Mouse (Mus musculus): ENCODE data around the gene Gpc6.

Gpc6 gene

DNA sequence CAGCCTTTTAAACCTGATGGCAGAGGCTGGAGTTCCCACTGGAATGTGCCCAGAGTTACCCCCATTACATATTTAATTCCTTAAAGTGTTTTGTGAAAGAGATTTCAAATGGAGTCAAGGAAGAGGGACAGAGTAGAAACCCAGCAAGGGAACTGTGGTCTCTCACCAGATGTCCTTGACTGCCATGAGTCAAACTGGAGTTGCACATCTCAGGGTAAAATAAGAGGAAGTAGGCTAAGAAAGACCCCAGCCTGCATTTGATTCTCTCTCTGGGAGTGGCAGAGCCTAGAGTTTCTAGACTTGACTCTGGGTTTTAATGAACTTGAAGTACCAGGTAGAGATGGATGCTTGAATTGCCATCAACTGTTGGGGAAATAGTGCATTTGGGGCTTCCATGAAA is 946.2 kb downstream of the Gpc6 start:
- DNase-seq (ENCODE audit: low read depth), result no peak

DNA sequence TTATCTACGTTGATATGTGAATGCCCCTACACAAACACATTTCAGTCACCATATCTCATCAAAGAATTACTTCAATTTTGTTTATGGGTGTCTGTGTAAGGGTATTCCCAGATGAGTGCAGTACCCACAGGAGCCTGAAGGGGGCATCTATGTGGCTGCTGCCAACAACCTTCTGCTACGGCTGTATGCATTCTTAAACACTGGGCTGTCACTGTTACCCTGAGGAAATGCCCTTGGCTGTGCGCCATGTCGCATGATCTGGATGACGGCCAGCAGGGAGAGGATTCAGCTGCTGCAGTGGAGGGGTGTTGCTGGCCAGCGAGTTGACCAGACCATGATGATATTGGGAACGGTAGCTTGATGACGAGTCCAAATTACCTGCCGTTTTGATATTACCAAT is 954.2 kb downstream of the Gpc6 start:
- DNase-seq (ENCODE audit: low read depth), result no peak

DNA sequence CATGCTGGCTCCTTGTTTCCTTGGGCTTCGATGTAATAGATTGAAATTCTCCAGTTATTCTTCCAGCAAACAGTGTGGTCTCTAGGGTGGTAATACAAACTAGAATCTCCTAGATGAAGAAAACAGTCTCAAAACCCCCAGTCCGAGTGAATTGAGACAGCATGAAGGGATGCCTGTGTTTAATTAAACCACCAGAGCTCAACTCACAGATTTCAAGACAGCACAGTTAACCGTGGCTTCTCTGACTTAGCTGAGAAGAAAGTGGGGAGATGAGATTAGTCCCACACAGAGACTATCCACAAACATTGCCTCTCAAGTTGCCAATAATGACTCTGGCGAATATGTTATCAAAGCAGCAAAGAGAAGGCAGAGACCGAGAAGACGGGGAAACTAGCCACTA is 956.0 kb downstream of the Gpc6 start:
- no peak for DNase-seq (ENCODE audit: low read depth)

DNA sequence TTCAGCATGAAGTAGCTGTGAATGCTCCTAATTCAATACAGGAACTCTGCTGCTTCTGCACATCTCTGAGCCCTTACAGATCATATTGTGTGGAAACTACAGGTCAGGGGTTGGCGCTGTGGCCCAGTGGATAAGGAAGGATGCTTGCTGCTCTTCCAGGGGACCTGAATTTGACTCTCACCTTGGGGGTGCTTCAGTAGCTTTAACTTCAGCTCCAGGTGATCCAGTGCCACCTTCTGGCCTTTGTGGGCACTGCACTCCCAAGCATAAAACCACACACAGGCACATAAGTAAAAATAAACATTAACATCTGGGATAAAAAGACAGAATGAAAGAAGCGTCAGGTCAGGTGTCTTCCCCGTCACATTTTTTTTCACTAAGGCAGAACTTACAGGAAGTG is 957.1 kb downstream of the Gpc6 start:
- peak; percentile 21 for DNase-seq (ENCODE audit: low read depth)

DNA sequence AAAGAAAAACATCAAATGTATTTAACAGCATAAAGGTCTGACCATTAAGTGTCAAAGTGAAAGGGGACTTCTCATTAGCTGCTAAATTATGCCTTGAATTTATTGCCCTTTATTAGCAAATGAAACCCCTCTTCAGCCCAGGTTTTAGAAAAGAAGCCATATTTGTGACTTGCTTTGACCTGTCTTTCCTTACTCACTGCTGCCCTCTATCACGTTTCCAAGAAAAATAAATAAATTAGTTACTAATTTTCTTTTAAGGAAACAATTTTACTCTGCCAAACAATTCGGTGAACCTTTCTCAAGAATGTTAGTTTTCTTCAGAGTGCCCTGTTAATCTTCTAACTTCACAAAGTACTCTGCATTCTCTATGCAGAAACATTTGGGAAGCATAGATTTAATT is 964.5 kb downstream of the Gpc6 start:
- DNase-seq (ENCODE audit: low read depth), result no peak

DNA sequence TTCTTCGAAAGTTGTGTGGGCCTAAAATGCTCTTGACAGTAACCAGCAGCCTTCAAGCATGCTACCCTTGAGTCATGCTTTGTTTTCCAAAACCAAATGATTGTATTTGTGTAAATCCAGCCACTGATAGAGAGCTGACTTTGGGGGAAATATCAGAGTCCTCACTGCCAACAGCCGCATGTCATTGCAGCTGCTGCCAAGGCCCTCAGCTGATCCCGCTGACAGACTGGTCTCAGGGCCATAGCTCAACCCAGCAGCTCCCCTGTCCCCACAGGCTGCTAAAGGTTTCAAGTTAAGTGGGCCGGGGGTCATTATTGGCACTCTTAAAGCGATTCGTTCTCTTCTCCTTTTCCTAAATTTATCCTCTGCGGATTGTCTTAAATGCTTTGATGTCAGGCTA is 966.3 kb downstream of the Gpc6 start:
- DNase-seq (ENCODE audit: low read depth), result no peak

DNA sequence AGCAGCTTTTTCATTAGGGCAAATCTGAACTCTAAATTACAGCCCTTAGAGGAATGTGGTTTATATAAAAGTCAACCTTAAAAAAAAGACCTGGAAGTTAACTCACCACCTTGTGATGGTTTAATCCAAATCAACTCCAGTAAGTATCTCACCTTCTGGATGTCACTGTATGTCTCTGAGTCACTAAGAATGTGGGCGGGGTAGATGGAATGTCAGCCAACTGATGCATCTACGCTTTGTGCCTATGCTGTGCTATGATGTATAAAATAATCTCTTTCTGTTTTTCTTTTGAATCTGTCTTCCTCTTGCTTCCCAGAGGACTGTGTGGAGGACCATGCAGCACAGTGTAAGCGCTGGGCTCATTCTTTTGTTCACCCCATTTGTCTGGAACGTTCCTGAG is 966.9 kb downstream of the Gpc6 start:
- no peak for DNase-seq (ENCODE audit: low read depth)

DNA sequence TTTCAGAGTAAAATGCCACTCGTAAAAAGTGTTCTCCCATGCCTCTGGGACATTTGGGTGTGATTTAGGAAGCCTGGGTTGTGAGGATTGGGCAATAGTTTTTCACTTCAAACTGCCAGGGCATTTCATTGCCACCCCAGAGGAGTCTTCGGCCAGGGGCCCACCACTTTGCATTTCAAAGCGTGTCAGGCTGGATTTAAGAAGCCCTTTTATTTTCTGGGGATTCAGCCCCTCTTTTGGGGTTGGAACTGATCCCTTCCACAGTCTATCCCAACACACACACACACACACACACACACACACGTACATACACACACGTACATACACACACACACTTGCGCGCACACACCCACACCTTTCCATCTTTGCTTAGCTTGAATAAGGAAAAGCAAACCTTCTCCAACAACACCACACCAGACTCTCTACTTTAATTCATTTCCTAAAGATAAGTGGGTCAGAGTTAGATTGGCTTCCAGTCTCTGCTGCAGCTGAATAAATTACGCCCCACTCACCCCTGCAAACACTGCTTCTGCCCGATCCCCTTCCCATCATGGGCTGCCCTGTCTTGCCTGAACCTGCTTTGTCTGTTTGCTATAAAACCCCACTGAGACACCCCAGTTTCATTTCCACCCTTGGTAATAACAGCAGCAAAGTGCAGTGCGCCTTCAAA is 969.9 kb downstream of the Gpc6 start:
- no peak for DNase-seq (ENCODE audit: low read depth)

DNA sequence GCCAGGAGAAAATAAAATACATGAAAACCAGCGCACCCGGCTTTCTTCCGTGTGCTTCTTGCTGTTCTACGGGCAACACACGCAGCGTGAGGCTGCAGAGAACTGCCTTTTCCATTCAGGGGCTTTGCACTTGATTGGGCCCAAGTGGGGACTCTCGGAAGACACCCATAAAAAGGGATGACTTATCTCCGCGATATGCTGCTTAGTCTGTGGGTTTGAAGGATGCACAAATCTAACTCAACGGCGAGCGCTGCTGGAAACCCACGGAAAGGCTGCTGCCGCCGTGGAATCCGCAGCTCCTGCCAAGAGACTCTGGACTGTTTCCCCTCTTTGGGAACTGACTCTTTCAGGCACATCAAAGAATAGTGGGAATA is 970.4 kb downstream of the Gpc6 start:
- peak; percentile 26 for DNase-seq (ENCODE audit: low read depth)

DNA sequence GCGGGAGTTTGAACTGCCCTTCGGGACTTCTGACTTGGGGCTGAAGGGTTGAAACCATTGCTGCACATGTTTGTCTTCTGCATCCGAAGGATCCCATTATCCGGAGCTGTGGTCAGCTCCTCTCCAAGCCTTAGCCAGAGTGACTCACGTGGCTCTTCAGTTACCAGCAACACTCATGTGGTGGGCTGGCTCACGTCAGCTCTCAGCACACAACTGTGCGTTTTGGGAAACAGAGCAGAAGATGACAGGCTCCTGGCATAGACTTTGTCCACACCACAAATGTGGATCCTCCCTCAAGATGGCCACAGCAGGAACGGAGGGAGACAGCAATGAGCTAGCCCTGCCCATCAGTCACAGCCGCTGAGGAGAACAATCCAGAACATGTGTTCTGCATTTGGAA is 979.2 kb downstream of the Gpc6 start:
- DNase-seq (ENCODE audit: low read depth), result peak; percentile 44

DNA sequence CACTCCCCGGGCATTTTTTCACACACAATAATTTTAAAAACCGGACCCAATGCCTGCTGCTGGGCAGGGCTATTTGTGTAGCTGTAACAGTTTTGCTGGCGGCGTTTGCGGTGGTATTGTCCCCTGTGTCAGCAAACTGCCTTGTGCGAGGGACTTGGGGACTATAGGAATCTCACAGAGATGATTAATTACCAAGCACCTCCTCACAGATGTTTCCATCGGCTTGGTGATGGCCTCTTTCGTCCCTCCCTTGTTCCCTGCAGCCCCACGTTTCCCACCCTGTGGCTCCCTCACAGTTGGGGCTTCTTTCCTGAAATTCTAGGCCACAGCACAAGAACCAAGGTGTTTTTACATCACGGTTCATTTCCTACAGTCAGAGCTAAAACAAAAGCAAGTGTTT is 980.6 kb downstream of the Gpc6 start:
- DNase-seq (ENCODE audit: low read depth), result no peak

DNA sequence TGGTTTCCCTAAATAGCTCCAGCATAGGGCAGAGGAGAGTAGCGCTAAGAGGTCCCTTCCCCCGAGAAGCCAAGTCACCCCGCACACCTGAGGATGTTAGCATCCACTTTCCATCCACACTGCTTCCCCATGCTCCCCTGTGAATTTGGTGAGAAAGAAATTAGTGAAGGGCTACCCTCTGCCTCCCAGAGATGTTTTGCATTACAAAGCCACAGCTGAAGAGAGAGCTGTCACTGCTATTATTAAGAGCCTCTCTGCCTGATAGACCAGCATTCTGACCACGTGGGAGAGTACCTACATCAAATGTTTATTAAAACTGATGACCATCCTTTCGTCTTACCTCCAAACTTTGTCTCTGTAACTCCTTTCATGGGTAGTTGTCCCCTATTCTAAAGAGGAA is 981.2 kb downstream of the Gpc6 start:
- DNase-seq (ENCODE audit: low read depth), result no peak

DNA sequence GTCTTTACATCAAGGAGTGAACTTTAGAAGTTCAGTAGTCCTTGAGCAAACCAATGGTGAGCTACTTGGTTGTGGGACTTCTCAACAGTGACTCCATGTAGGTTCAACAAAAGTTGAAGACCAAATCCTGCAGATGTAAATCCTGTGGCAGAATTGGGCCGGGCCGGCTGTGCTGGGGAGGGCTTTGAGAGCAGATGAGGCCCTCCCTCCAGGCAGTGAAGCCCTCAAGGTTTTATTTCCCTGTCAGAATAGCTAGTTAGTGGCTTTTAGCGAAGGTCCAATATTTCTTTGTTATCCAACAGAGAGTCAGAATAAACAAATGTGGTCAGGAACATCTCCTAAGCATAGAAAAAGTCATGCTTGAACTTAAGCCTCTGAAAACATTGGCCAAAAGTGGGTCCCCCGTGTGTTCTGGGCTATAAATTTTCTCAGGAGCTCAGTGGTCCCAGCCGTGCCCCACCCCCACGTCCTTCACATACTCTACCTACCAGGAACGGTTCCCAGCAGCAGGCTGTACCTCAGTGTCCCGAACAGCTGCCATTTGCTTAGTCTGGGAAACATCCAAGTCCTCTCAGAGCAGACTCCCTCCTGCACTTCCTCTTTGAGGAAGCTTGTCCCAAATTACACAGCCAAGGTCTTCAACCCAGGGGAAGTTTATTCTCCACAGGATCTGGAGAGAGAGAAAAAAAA is 983.3 kb downstream of the Gpc6 start:
- no peak for DNase-seq (ENCODE audit: low read depth)

DNA sequence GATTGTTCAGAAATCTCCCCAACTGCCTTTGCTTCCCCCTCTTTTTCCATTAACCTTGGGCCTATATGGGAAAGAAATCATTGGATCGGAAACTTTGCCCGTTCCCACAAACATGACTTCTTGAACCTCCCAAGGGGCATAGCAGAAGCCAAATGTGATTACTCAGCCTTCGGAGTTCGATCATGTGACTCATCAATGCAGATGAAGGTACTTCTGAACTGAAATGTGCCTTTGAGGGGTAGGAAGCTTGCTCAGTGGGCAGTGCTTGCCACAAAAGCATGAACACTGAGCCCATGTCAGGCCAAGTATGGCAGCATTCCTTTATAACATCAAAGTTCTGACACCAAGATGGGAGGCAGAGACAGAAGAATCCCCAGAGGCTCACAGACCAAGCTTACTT is 983.9 kb downstream of the Gpc6 start:
- peak; percentile 60 for DNase-seq (ENCODE audit: low read depth)

DNA sequence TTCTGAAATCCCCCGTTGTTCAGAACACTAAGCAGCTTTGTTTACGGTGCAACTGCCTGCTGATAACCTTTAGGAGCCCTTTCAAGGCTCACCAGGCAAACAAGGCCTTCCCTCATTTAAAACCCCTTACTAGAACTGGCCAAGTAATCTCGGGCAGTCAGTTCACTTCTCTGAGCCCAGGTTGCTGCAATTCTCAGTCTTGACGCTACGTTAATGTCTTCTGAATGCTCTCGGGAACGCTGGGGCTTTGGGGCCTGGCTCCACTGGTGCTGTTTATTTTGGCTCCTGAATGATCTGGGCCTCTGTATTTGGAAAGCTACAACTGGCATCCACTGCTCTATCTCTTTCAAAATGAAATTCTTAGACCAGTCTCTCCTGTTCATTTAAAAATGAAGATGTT is 985.2 kb downstream of the Gpc6 start:
- no peak for DNase-seq (ENCODE audit: low read depth)

DNA sequence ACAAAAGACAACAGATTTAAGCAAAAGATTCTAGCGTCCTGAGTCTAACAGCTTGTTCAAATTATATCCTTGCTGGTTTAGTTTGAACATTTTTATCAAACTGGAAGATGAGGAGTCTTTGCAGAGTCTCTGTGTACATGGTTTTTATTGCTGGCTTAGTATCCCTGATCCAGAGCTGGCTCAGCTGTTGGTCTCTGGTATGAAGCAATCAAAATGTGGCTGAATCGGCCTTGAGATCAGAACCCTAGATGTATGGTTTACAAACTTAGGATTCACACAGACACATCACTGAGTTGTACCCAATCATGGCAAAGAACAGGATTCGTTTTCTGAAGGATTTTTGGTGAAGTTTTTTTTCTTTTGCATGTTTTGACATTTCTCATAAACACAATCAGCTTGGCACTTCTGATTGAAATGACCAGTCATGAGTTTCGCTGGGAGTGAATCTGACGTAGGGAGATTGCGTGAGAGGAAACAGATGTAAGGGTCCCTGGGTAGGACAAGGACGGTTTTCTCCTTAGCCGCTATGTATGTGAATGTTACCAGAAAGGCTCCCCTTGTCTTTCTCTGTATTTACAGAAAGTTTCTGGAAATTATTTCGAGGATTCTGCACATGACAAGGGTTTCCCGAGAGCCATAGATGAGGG is 987.6 kb downstream of the Gpc6 start:
- no peak for DNase-seq (ENCODE audit: low read depth)

DNA sequence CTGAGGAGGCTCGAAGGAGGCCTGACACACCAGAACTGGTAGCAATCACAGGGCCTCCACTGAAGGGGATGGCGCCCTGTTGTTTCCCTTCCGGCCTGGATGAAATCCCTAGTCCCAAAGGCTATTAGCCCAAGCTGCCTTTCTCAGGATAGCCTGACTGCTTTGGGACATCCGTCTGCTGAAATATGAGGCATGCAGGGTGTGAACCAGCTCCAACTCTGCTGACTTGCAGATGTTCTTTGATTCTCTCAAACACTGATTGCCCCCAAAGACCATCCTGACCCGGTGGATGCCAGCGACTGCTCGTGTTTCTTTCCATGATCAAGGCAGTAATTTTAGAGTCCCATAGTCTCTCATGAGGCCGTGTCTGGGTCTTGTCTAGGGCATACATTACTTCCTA is 991.5 kb downstream of the Gpc6 start:
- DNase-seq (ENCODE audit: low read depth), result no peak

DNA sequence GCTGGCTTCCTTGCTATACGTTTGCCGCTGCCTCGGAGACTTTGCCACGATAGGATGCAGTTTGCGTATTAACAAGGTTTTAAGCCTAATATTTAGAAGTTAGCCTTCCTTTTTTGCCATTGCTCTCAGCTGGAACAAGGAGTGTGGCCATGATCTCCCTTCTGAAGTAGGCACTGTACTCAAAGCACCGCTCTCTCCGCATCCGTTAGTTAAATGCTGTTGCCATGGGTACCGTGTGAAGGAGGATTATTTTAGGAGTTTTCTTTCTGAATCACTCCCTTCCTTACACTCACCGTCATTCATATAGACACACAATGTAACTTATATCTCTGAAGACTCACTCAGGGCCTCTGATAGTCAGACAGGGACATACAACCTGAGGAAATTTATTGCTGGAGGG is 993.6 kb downstream of the Gpc6 start:
- DNase-seq (ENCODE audit: low read depth), result no peak

DNA sequence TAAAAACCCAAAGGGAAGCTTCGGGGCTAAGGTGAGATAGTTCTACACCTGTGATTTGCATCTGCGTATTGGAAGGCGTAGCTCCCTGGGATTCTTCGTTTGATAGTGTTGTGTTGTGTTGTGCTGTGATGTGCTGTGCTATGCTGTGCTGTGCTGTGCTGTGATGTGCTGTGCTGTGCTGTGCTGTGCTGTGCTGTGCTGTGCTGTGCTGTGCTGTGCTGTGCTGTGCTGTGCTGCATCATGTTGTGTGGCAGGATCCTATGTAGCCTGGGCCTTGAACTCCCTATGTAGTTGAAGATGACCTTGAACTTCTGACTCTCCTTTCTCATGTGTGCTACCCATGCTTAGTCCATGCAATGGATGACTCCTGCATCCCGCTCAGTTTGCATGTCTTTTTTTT is 994.5 kb downstream of the Gpc6 start:
- DNase-seq (ENCODE audit: low read depth), result no peak

DNA sequence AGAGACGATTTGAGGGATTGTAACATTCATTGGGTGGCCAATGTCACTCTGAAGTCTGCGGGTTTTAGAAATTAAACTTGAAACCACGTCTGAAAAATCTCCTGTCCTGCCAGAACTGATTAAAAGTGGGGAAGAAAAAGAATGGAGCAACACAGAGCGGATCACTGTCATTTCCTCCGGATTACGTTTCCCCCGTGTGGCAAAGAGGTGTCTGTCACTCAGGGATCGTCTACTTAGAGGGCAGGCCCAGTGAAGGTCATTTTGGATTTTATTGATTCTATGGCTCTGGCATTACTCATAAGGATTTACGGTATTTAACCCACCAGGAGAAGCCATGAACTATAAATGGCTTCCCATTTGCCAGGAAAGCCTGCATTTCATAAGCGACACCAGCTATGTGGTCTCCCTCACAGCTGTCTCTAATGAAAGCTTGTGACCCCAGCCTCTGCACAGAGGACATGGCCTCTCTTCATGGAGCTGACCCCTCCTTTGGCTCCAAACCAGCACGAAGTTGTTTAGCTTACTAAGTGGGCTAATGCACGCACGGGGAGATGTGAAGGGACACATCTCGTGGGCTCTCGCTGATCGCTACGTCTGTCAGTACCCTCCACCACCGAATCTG is 996.4 kb downstream of the Gpc6 start:
- no peak for DNase-seq (ENCODE audit: low read depth)

DNA sequence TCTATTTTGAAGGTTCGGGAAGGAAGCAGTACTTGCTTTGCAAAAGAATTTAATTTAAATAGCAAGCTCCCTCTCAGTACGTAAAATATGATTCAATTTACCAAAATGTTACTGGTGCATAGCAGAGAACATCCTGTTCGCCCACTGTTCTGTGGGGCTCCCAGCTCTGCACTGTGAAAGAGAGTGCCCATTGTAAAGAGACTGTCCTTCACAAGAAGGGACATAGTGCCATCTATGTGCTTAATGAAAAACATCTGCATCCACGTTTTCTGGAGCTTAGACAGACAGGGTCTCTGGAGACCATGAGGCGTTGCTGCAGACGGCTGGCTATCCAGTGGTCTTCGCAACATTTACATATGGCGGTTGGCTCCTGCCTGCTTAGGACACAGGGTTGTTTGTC is 998.6 kb downstream of the Gpc6 start:
- DNase-seq (ENCODE audit: low read depth), result no peak

DNA sequence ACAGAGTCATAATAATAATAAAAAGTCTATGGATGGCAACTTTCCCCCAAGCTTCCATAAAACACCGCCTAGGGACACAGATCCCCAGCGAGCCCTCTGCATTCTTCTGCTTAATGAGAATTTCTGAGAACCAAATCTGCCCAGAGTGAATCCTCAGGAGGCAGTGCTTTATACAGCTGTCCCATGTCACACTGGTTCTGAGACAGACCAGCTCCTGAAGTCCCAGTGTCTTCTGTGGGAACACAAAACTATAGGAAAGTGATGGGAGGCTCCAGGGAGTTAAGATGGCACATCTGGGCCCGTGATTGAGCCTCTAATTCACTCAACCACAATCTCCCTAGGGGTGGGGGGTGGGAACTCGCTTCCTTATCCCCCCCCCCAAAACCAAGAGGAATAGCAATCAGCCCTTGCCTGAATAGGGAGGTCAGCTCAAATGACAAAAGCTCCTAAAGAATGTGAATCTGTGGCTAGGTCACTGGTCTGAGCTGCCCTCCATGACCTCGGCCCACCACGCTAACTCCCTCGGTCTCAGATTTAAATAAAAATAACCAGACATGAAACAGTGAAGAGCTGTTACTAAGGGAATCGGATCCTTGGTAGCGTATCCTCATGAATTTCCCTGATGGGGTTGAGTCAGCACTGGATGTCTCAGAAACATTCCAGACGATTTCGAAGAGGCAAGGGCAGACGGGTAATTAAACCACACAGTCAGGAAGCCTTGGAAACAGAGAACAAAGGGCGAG is 1005.2 kb downstream of the Gpc6 start:
- DNase-seq (ENCODE audit: low read depth), result peak; percentile 60

All from fibroblast of lung, adult 2 months (primary cell).